Comparison of ENCODE assay signal across 8 mouse cellular contexts in the genomic region with DNA sequence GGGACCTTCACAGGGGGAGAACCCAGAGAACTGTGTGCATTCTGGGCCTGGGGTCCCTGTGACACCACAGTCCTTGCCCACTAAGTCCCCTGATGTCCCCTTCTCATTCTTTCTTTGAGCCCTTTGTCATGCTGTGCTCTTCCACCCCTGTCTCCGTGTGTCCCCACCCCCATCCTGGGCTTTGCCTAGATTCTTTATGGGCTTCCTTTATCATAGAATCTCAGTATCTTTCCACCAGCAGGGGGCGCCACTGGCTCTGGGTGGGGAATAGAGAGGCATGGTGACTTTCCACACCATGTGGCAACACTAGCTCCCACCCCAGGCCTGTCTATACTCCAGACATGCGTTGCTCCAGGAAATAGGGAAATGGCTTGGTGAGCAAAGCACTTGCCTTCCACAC. TPM values are rescaled to one million over a fixed set of nuclear protein-coding genes. Genes with fewer than 3 reads are reported as not detected.
DNase-seq lines count a peak whose midpoint lies in the region; ATAC-seq and TF ChIP-seq lines count a peak whose summit lies in the region.

No protein-coding gene starts in this region.

- intact Hi-C loops in heart, postnatal 25 days (cut with DNase I): loop anchor here (1.0 to 5.0 kb wide), 6 partner anchors 18 to 344 kb away; a partner anchor contains a TSS

- no peaks in the 10 kb centered on the region for H3K36me3 ChIP-seq in ES-E14 (ENCODE audit: control insufficient read depth, insufficient read depth, low read length, poor library complexity, severe bottlenecking)
- no peaks in the 10 kb centered on the region for H3K36me3 ChIP-seq in forebrain, embryonic 15.5 days
- no peaks in the 10 kb centered on the region for H3K36me3 ChIP-seq in neural tube, embryonic 14.5 days (ENCODE audit: control insufficient read depth, insufficient read depth, low read length)
- H3K36me3 ChIP-seq in testis, adult 2 months (ENCODE audit: control insufficient read depth, insufficient read depth, low read length): no peaks in the 10 kb centered on the region

- H3K9me3 ChIP-seq in ES-E14 (ENCODE audit: control insufficient read depth, insufficient read depth, low read depth, low read length): no peaks in the 10 kb centered on the region
- H3K9me3 ChIP-seq in forebrain, embryonic 15.5 days: no peaks in the 10 kb centered on the region
- H3K9me3 ChIP-seq in neural tube, embryonic 14.5 days (ENCODE audit: control insufficient read depth, low read length): no peaks in the 10 kb centered on the region

- WGBS in forebrain, embryonic 15.5 days: 2% methylated on average over 3 of the region's 3 CpGs
- WGBS in neural tube, embryonic 14.5 days: 10% methylated on average over 3 of the region's 3 CpGs

- DNase-seq in ES-E14 (ENCODE audit: low read depth, low spot score): peak; percentile 94
- peak; percentile 90 for DNase-seq in cerebellum, adult 11 months
- peak; percentile 70 for DNase-seq in heart, postnatal 25 days (ENCODE audit: low spot score)
- peak; percentile 94 for DNase-seq in layer of hippocampus, adult 11-12 months (ENCODE audit: low spot score)
- peak; percentile 89 to 94 for DNase-seq in lung, adult 18-20 months

- no peak overlapping the region for H3K4me3 ChIP-seq in ES-E14 (ENCODE audit: insufficient read depth in 1 of 2, low read depth in 1 of 2, low read length in 2 of 2, poor library complexity in 1 of 2, severe bottlenecking in 1 of 2)
- no peak overlapping the region for H3K4me3 ChIP-seq in forebrain, embryonic 15.5 days
- H3K4me3 ChIP-seq in neural tube, embryonic 14.5 days (ENCODE audit: low read depth, low read length): no peak overlapping the region
- no peak overlapping the region for H3K4me3 ChIP-seq in testis, adult 2 months (ENCODE audit: control insufficient read depth, low read depth, low read length)

- in situ Hi-C loops in ES-E14 (cut with MboI; ENCODE audit: low sequenced_read_pairs in 2 of 2, unreplicated experiment in 2 of 2): loop anchor here in 1 of 2 experiments (25.0 kb wide), 1 partner anchor 231 kb away; no protein-coding TSS in a partner anchor

- no peak for TF ChIP-seq POLR2A in testis, adult 2 months (IDR thresholded peaks at IDR 0.05; ENCODE audit: control insufficient read depth, low read depth, low read length)

- no peak overlapping the region for H3K27ac ChIP-seq in ES-E14 (ENCODE audit: insufficient read depth, low read depth, low read length, poor library complexity, severe bottlenecking)
- H3K27ac ChIP-seq in forebrain, embryonic 15.5 days (replicated peaks): peak overlapping the region; percentile 59
- 0 out of 2 replicates have a peak overlapping the region, but pooled peaks have one; percentile 2 for H3K27ac ChIP-seq in neural tube, embryonic 14.5 days (ENCODE audit: low read depth, low read length)
- H3K27ac ChIP-seq in testis, adult 2 months (ENCODE audit: control insufficient read depth, insufficient read depth, low read depth, low read length): no peak overlapping the region

- ATAC-seq in forebrain, embryonic 15.5 days (replicated peaks): peak; percentile 62
- ATAC-seq in neural tube, embryonic 14.5 days (ENCODE audit: low read depth): peak; percentile 50

- peak; percentile 69 for TF ChIP-seq CTCF in testis, adult 2 months (IDR thresholded peaks at IDR 0.05; ENCODE audit: control insufficient read depth, insufficient read depth, insufficient replicate concordance, low read depth, low read length)

- no peaks in the 10 kb centered on the region for H3K27me3 ChIP-seq in forebrain, embryonic 15.5 days
- no peaks in the 10 kb centered on the region for H3K27me3 ChIP-seq in neural tube, embryonic 14.5 days (ENCODE audit: control insufficient read depth, insufficient read depth, low read length)
- H3K27me3 ChIP-seq in testis, adult 2 months (ENCODE audit: control insufficient read depth, insufficient read depth, low read length): no peaks in the 10 kb centered on the region

- H3K9ac ChIP-seq in ES-E14 (ENCODE audit: insufficient read depth, low read depth, low read length, poor library complexity, severe bottlenecking): 0 out of 2 replicates have a peak overlapping the region, but pooled peaks have one; percentile 29
- no peak overlapping the region for H3K9ac ChIP-seq in forebrain, embryonic 15.5 days (replicated peaks)
- H3K9ac ChIP-seq in neural tube, embryonic 14.5 days (replicated peaks; ENCODE audit: low read depth, low read length): no peak overlapping the region

- H3K4me2 ChIP-seq in forebrain, embryonic 15.5 days (replicated peaks): no peak overlapping the region
- H3K4me2 ChIP-seq in neural tube, embryonic 14.5 days (ENCODE audit: low read depth, low read length): no peak overlapping the region

- H3K4me1 ChIP-seq in ES-E14 (ENCODE audit: control insufficient read depth in 2 of 2, insufficient read depth in 2 of 2, low read length in 2 of 2, poor library complexity in 1 of 2): peaks cover 0 to 23% of the 10 kb centered on the region in 2 experiments; a peak in 1 of 4 replicates
- H3K4me1 ChIP-seq in forebrain, embryonic 15.5 days: peaks cover 34% of the 10 kb centered on the region
- H3K4me1 ChIP-seq in neural tube, embryonic 14.5 days (ENCODE audit: control insufficient read depth, insufficient read depth, low read length): no peaks in the 10 kb centered on the region
- H3K4me1 ChIP-seq in testis, adult 2 months (ENCODE audit: control insufficient read depth, insufficient read depth, low read length): peaks cover 2% of the 10 kb centered on the region

TF ChIP-seq in ES-E14, 5 proteins besides CTCF, POLR2A, EP300 and RAD21:
- TF ChIP-seq HCFC1 (IDR thresholded peaks at IDR 0.05; ENCODE audit: borderline replicate concordance, insufficient read depth, low read length): no peak
- TF ChIP-seq CHD2 (IDR thresholded peaks at IDR 0.05; ENCODE audit: low read depth, low read length): no peak
- TF ChIP-seq ZC3H11A (IDR thresholded peaks at IDR 0.05; ENCODE audit: borderline replicate concordance, low read depth, low read length): no peak
- TF ChIP-seq MAFK (IDR thresholded peaks at IDR 0.05; ENCODE audit: insufficient read depth, low read depth, low read length): no peak
- TF ChIP-seq ZNF384 (IDR thresholded peaks at IDR 0.05; ENCODE audit: low read depth, low read length): no peak

RNA-seq across cellular contexts. Expression of a gene that starts 46.1 kb away (rescaled TPM):
- total RNA-seq in ES-E14 (2012; rRNA removed): 7.2 and 11.9 TPM in 2 replicates
- polyA plus RNA-seq in forebrain, embryonic 15.5 days (2015; fragmentation: Nextera tagmentation; extraction: Ambion mirVana): 23.1 and 25.7 TPM in 2 replicates
- total RNA-seq in heart, postnatal 25 days (2021): 10 to 100 TPM; 14.6 to 15.6 TPM
- polyA plus RNA-seq in neural tube, embryonic 14.5 days (2014; fragmentation: Nextera tagmentation; extraction: Ambion mirVana): 43.4 and 55.0 TPM in 2 replicates
- polyA plus RNA-seq in testis, adult 2 months (2012; rRNA removed): 6.4 and 7.3 TPM in 2 replicates

RNA-seq across cellular contexts. Expression of a gene that starts 57.1 kb away (rescaled TPM):
- 0.58 and 0.80 TPM in 2 replicates for total RNA-seq in ES-E14 (2012; rRNA removed)
- polyA plus RNA-seq in forebrain, embryonic 15.5 days (2015; fragmentation: Nextera tagmentation; extraction: Ambion mirVana): 0.05 TPM in 1 of 2 replicates, not detected in the other
- total RNA-seq in heart, postnatal 25 days (2021): not detected
- polyA plus RNA-seq in neural tube, embryonic 14.5 days (2014; fragmentation: Nextera tagmentation; extraction: Ambion mirVana): 0.32 and 0.49 TPM in 2 replicates
- 0.15 and 0.17 TPM in 2 replicates for polyA plus RNA-seq in testis, adult 2 months (2012; rRNA removed)

Comparison
In these comparisons a context has a peak if more than half of its experiments do, and no peak if none do; other contexts are left out.
1. H3K27ac ChIP-seq: peak in forebrain, embryonic 15.5 days (single experiment) and neural tube, embryonic 14.5 days (single experiment); none in ES-E14 (single experiment) and testis, adult 2 months (single experiment).
2. Peak in every context shown above with its lines, with median percentiles within 50 percentile points of each other: DNase-seq.